Mouse (Mus musculus) kidney, adult 2 months (tissue): ENCODE data around the gene Zbtb9.

Experiments
- CTCF ChIP-seq: fragments of 200-500 bp; conservative IDR thresholded peaks from 2 replicates; pipeline ENCODE4 v1.5.1; 2011; ENCODE audit warnings: low read depth, mild to moderate bottlenecking, control low read depth, low read length, moderate library complexity, mixed read lengths; ENCODE audit not compliant: insufficient read depth, insufficient read length
- POLR2A ChIP-seq: fragments of 200-500 bp; IDR thresholded peaks from one replicate; pipeline ENCODE4 v1.6.1; 2011; ENCODE audit warnings: low read depth, low read length, control low read depth

GRCm38 (mm10) chr17:27040304-27041045, 67.5 kb downstream of the Zbtb9 start:
- no peak for TF ChIP-seq POLR2A
- TF ChIP-seq CTCF: no peak
